Mouse (Mus musculus): ENCODE measurements around the gene Gna15.

DNA sequence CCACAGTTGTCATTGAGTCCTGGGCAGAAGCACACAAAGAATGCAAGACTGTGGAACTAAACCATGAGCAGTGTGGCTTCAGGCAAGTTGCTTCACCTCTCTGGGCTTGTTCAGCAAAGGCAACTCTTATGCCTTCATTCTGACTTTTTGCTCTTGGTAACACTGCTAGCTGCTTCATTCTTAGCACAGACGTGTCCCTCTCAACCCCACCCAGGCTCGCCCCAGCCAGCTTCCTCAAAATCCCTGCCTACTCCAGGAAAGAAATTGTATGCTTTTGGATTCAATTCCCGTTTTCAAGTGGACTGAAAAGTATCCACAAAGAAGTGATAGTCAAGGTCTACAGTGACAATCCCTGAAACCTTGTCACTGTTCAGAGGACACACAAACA is 4.1 kb downstream of the Gna15 start:
- TF ChIP-seq EP300 (IDR thresholded peaks at IDR 0.05; ENCODE audit: low read depth), result no peak
- TF ChIP-seq CTCF (IDR thresholded peaks at IDR 0.05; ENCODE audit: low read depth), result no peak
